Mouse (Mus musculus) kidney, adult 2 months (tissue): ENCODE data around the gene Nfam1. TPM values are rescaled to one million over a fixed set of nuclear protein-coding genes. Genes with fewer than 3 reads are reported as not detected.

Experiments
- DNase-seq: peaks from one replicate; pipeline ENCODE4 v3.0.0; 2021
- H3K27ac ChIP-seq: fragments of 200-500 bp; 2 replicates; pipeline ENCODE4 v1.5.1; 2012; ENCODE audit warnings: low read depth, low read length, control low read depth, inconsistent platforms; ENCODE audit not compliant: insufficient read depth
- H3K27me3 ChIP-seq: fragments of 200-500 bp; replicated peaks from 2 replicates; pipeline ENCODE4 v1.6.1; 2012; ENCODE audit warnings: mild to moderate bottlenecking, moderate library complexity, low read length, inconsistent platforms; ENCODE audit not compliant: control insufficient read depth, insufficient read depth
- H3K36me3 ChIP-seq: fragments of 200-500 bp; 2 replicates; pipeline ENCODE4 v1.6.1; 2012; ENCODE audit warnings: mild to moderate bottlenecking, moderate library complexity, low read length, inconsistent platforms; ENCODE audit not compliant: control insufficient read depth, insufficient read depth
- H3K4me1 ChIP-seq: fragments of 200-500 bp; 2 replicates; pipeline ENCODE4 v1.6.1; 2011; ENCODE audit warnings: low read length; ENCODE audit not compliant: control insufficient read depth, insufficient read depth
- H3K4me3 ChIP-seq: fragments of 200-500 bp; 2 replicates; pipeline ENCODE4 v1.5.1; 2011; ENCODE audit warnings: mild to moderate bottlenecking, low read depth, low read length, control low read depth; ENCODE audit not compliant: insufficient read depth
- CTCF ChIP-seq: fragments of 200-500 bp; conservative IDR thresholded peaks from 2 replicates; pipeline ENCODE4 v1.5.1; 2011; ENCODE audit warnings: low read depth, mild to moderate bottlenecking, control low read depth, low read length, moderate library complexity, mixed read lengths; ENCODE audit not compliant: insufficient read depth, insufficient read length
- POLR2A ChIP-seq: fragments of 200-500 bp; IDR thresholded peaks from one replicate; pipeline ENCODE4 v1.6.1; 2011; ENCODE audit warnings: low read depth, low read length, control low read depth
- WGBS: fragments of 180-500 bp; shearing (Covaris S2); methylation state at CpG from one replicate; pipeline ENCODE4 v1.1.7; 2018; 5-methylcytosine and 5-hydroxymethylcytosine counted together
- polyA plus RNA-seq: library from polyadenylated mRNA; depleted of rRNA; stranded (reverse); fragments of >200 nt; gene quantifications from 2 replicates; pipeline ENCODE4 v1.2.3, GENCODE M21; 2012

Gene Nfam1
- polyA plus RNA-seq, 1 experiment: 2.9 TPM

GRCm38 (mm10) chr15:83061689-83062088, 28.6 kb upstream of the Nfam1 start:
- no peak for DNase-seq
- no peaks in the 10 kb centered on the region for H3K27me3 ChIP-seq
- H3K27ac ChIP-seq: no peak overlapping the region
- H3K36me3 ChIP-seq: no peaks in the 10 kb centered on the region
- TF ChIP-seq CTCF (no peak), POLR2A (no peak)
- 11% methylated on average over 5 of the region's 5 CpGs for WGBS
- H3K4me1 ChIP-seq: no peaks in the 10 kb centered on the region
- no peak overlapping the region for H3K4me3 ChIP-seq

DNA sequence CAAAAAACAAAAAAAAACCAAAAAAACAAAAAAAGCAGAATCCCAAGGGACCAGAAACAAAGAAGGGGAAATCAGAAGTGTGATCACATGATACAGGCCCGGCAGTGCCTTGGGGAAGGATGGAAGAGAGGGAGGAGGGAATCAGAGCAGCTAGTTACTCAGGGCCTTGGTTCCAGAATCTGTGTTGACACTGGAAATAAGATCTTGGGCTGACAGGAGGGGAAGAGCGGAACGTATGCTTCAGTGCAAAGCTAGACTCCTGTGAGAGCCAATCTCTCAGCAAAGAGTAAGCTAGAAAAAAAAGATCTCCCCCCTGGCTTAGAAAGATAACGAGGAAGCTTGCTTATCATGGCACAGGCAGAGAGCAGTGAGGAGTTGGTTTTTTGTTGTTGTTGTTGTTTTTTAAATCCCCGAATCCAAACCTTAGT, 26.1 kb upstream of the Nfam1 start:
- DNase-seq: no peak
- Histone ChIP-seq H3K36me3 (no peaks in the 10 kb centered on the region), H3K27me3 (no peaks in the 10 kb centered on the region), H3K4me1 (no peaks in the 10 kb centered on the region), H3K4me3 (no peak overlapping the region), H3K27ac (no peak overlapping the region)
- WGBS: 56% methylated on average over 5 of the region's 5 CpGs
- TF ChIP-seq POLR2A: no peak
- no peak for TF ChIP-seq CTCF

- TF ChIP-seq CTCF (no peak), POLR2A (no peak)
- DNase-seq: no peak
- H3K4me3 ChIP-seq: no peak overlapping the region
- 75% methylated on average over 8 of the region's 8 CpGs for WGBS
- no peaks in the 10 kb centered on the region for H3K27me3 ChIP-seq
- H3K27ac ChIP-seq: no peak overlapping the region
- no peaks in the 10 kb centered on the region for H3K4me1 ChIP-seq
- H3K36me3 ChIP-seq: no peaks in the 10 kb centered on the region
These were observed 24.4 kb upstream of the Nfam1 start for GRCm38 (mm10) chr15:83057533-83057932.

DNA sequence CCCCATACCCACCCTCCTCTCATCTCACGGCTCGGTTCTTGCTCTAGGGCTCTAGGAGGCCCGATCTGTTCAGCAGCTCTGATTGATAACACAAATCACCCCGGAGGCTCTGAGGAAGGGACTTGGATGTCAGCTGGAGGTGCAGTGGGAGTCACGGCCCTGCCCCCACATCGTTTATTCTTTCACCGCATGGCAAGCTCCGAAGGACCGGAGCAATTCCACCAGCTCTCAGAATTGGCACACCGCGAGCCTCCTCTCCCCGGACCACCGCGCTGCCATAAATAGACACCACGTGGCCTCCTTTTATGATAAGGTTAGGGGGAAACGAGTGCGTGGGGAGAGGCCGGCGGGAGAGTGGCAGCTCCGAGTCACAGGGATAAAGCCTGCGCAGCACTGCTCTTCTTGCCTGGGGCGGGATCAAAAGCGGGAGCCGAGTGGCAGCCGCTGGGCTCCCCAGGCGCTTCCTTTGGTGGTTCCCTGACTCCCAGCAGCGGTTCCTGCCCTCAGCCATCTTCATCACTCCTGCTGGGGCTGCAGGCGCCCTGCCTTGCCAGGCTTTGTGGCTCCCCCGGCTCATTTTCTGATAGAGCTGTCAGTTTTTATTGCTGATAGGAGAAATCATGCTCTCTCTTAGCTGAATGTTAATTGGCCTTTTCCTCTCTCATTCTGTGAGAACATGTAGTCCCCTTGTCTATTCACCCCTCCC, 23.4 kb upstream of the Nfam1 start:
- TF ChIP-seq POLR2A (no peak), CTCF (no peak)
- 0 out of 2 replicates have a peak overlapping the region, but pooled peaks have one; percentile 15 for H3K4me3 ChIP-seq
- DNase-seq: no peak
- H3K36me3 ChIP-seq: no peaks in the 10 kb centered on the region
- 2% methylated on average over 29 of the region's 29 CpGs for WGBS
- no peaks in the 10 kb centered on the region for H3K27me3 ChIP-seq
- no peaks in the 10 kb centered on the region for H3K4me1 ChIP-seq
- no peak overlapping the region for H3K27ac ChIP-seq

DNA sequence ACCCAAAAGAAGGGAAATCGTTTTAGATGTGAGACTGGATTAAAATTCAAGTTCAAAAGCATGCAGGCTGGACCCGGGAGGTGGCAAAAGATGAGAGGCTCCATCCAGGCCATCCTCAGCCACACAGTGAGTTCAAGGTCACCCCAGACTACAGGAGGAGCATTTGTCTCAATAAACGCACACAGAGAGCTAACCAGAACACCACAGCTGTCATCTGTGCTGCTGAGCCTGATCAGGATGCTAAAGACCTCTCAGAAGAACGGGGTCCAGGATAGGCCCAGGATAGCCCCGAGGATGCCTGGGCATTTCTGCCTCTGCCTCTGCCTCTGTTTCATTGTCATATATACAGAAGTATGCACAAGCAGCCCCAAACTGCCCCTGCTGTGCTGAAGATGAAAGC, 22.5 kb upstream of the Nfam1 start:
- no peak overlapping the region for H3K4me3 ChIP-seq
- H3K4me1 ChIP-seq: no peaks in the 10 kb centered on the region
- no peak for DNase-seq
- H3K27me3 ChIP-seq: no peaks in the 10 kb centered on the region
- 57% methylated on average over 5 of the region's 5 CpGs for WGBS
- no peak overlapping the region for H3K27ac ChIP-seq
- no peaks in the 10 kb centered on the region for H3K36me3 ChIP-seq
- TF ChIP-seq CTCF (no peak), POLR2A (no peak)

- Histone ChIP-seq H3K4me3 (no peak overlapping the region), H3K27ac (no peak overlapping the region), H3K36me3 (no peaks in the 10 kb centered on the region), H3K4me1 (no peaks in the 10 kb centered on the region), H3K27me3 (no peaks in the 10 kb centered on the region)
- TF ChIP-seq CTCF: no peak
- TF ChIP-seq POLR2A: no peak
- DNase-seq: no peak
- WGBS: 26% methylated on average over 11 of the region's 11 CpGs
These were observed 20.2 kb upstream of the Nfam1 start for GRCm38 (mm10) chr15:83053261-83053660.

- no peak for TF ChIP-seq POLR2A
- TF ChIP-seq CTCF: no peak
- 78% methylated on average over 6 of the region's 6 CpGs for WGBS
- Histone ChIP-seq H3K27ac (no peak overlapping the region), H3K27me3 (no peaks in the 10 kb centered on the region), H3K4me1 (no peaks in the 10 kb centered on the region), H3K36me3 (no peaks in the 10 kb centered on the region), H3K4me3 (no peak overlapping the region)
- no peak for DNase-seq
These were observed 19.4 kb upstream of the Nfam1 start for GRCm38 (mm10) chr15:83052341-83053104.
